Mouse (Mus musculus): ENCODE results near the gene Gm826. TPM values are rescaled to one million over a fixed set of nuclear protein-coding genes. Genes with fewer than 3 reads are reported as not detected.

The Gm826 gene
- polyA plus RNA-seq, 1 experiment from 2014 or later, result 0.28 TPM

DNA sequence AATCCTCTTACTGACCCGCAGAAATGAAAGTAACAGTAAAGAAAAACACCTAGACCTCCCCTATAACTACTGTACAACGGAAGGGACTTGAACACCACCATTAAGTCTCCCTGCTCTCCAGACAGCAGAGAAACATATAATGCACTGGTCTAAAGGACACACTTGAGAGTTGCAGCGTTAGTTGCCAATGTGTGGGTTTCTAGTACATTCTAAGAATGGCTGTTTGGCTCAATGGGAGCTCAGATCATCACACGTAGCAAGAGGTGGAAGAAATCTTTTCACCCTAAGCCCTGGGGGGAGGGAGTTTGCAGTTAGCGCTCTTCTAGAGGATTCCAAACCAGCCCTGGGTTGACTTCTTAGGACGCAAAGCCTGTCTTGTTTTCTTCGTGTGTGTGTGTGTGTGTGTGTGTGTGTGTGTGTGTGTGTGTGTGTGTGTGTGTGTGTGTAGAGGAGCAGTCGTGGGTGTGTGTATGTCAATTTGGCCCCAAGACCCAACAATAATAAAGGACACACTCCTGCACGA lies 30.2 kb upstream of the Gm826 start:
- DNase-seq (ENCODE audit: low spot score), result no peak
- Histone ChIP-seq H3K27me3 (ENCODE audit: low read depth, poor library complexity, severe bottlenecking) (peaks cover 88% of the 10 kb centered on the region), H3K4me3 (peak overlapping the region; percentile 67), H3K9me3 (replicated peaks) (no peaks in the 10 kb centered on the region), H3K36me3 (no peaks in the 10 kb centered on the region), H3K27ac (no peak overlapping the region), H3K4me1 (peaks cover 58% of the 10 kb centered on the region)
- WGBS, result 1% methylated on average over 8 of the region's 9 CpGs

DNA sequence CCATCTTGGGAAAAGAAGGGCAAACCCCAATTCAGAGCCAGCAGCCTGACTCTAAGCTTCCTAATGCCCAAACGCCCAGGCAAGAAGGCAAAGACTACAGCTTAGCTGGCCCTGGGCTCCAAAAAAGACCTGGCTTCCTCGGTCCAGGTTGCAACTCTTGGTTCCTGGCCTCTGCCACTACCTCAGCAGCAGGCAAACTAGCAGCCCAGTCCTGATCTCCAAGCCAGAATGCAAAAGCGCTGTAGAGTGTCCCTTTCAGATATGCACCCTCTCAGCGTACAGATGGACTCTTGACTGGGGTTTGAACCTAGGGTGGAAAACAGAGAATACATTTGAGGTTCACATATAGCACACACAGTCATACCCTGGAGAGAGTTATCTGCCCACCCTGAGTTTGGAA lies 29.2 kb upstream of the Gm826 start:
- Histone ChIP-seq H3K4me3 (no peak overlapping the region), H3K4me1 (peaks cover 55% of the 10 kb centered on the region), H3K27me3 (ENCODE audit: low read depth, poor library complexity, severe bottlenecking) (peaks cover 88% of the 10 kb centered on the region), H3K9me3 (replicated peaks) (no peaks in the 10 kb centered on the region), H3K27ac (no peak overlapping the region), H3K36me3 (no peaks in the 10 kb centered on the region)
- no peak for DNase-seq (ENCODE audit: low spot score)
- WGBS, result 4% methylated on average over 4 of the region's 4 CpGs

DNA sequence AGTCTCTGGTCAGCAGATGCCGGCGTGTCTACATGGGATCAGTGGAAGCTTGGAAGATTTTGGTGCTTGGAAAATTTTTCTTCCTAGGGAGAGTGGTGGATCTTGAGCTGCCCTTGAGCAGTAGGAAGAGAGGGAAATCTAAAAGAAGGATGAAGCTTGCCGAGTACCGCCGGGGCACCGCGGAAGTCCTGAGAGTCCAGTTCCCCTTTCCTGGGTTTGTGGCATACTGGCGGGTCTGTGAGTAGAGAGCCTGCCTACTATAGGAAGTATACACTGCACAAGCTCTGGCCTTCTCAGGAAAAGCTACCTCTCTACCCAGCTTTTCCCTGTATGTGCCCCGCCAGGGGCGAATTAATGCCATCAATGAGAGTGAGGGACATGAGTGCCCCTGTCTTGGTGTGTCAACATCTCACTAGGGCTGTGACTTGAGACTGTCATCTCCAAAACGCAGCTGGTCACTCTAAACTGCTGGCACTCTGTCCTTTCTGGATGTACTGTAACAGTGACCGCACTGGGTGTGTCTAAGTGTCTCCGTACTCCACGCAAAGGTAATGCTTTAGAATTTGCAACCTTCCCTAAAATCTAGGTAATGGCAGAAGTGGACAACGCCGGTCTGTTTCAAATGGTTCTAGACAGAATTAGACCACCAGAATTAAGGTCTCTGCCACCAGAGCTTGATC lies 27.6 kb upstream of the Gm826 start:
- peaks cover 52% of the 10 kb centered on the region for H3K4me1 ChIP-seq
- 3% methylated on average over 16 of the region's 16 CpGs for WGBS
- no peaks in the 10 kb centered on the region for H3K9me3 ChIP-seq (replicated peaks)
- H3K27ac ChIP-seq, result no peak overlapping the region
- H3K36me3 ChIP-seq, result no peaks in the 10 kb centered on the region
- H3K27me3 ChIP-seq (ENCODE audit: low read depth, poor library complexity, severe bottlenecking), result peaks cover 98% of the 10 kb centered on the region
- DNase-seq (ENCODE audit: low spot score), result no peak
- H3K4me3 ChIP-seq, result no peak overlapping the region

DNA sequence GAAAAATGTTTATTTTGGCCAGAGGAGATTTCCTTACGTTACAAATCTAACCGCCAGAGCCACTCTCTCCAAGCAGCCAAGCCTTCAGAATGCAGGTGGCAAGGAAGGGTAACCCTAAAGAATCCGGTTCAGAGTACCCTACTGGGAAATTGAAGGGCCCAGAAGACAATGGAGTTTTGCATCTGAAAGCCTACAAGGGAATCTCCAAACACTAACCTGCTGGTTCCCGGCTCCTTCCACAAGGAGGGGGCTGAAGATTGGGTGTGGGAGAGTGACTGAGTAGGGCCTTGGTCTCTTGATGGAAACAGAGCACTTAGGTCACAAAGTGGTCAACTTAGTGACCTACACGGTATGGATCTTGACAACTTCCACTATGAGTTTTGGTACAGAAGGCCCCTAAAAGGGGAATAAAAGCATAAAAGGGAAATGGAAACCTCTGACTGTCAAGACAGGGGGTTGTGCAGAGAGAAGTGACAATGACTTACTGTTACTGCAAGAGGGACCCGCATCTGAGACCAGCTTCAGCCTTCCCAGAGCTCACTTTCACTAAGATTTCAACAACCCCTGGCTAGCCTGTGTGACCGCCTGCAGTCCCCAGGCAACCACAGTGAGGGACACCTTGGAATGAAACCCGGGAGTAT lies 26.4 kb upstream of the Gm826 start:
- 4% methylated on average over 8 of the region's 8 CpGs for WGBS
- H3K27me3 ChIP-seq (ENCODE audit: low read depth, poor library complexity, severe bottlenecking), result peaks cover 94% of the 10 kb centered on the region
- H3K36me3 ChIP-seq, result no peaks in the 10 kb centered on the region
- H3K4me1 ChIP-seq, result peaks cover 40% of the 10 kb centered on the region
- no peaks in the 10 kb centered on the region for H3K9me3 ChIP-seq (replicated peaks)
- DNase-seq (ENCODE audit: low spot score), result no peak
- no peak overlapping the region for H3K27ac ChIP-seq
- H3K4me3 ChIP-seq, result no peak overlapping the region

DNA sequence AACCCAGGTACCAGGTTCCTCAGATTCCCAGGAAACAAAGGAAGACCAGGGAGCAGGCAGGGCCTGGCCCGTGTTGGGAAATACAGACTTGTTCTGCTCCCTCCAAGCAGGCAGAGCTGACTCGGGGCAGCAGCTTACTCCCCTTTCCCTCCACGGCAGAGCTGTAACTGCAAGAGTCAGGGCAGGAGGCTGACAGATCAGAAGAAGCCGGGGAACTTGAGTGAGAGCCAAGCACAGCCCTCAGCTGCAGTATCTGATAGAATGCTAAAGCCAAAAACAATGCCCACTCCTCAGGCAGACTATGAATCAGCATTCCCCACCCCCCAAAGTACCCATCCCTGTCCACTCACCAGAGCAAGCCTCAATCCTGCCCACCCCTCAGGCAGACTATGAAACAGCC lies 24.9 kb upstream of the Gm826 start:
- Histone ChIP-seq H3K27me3 (ENCODE audit: low read depth, poor library complexity, severe bottlenecking) (peaks cover 84% of the 10 kb centered on the region), H3K36me3 (no peaks in the 10 kb centered on the region), H3K9me3 (replicated peaks) (no peaks in the 10 kb centered on the region), H3K4me1 (peaks cover 28% of the 10 kb centered on the region), H3K27ac (no peak overlapping the region), H3K4me3 (no peak overlapping the region)
- DNase-seq (ENCODE audit: low spot score), result no peak
- 5% methylated on average over 4 of the region's 4 CpGs for WGBS

DNA sequence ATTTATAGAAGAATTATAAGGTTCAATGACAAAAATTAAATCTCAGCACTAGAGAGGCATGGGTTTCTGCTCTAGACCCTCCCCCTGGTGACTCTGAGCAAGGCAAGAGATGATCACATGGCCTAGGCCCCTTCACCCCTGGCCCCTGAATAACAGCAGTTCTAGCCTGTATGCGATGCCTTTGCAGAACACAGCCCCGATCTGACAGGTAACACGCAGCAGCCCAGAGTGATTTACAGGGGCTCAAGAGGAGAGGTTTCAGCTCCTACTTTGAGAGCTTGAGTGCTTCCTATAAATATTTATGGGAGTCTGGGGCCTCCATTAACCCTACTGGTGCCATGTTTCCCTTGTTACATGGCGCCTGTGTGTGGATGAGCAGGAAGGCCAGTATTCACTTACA lies 23.5 kb upstream of the Gm826 start:
- Histone ChIP-seq H3K27ac (no peak overlapping the region), H3K4me3 (no peak overlapping the region), H3K4me1 (peaks cover 42% of the 10 kb centered on the region), H3K27me3 (ENCODE audit: low read depth, poor library complexity, severe bottlenecking) (peaks cover 70% of the 10 kb centered on the region), H3K36me3 (no peaks in the 10 kb centered on the region), H3K9me3 (replicated peaks) (no peaks in the 10 kb centered on the region)
- WGBS, result 28% methylated on average over 4 of the region's 4 CpGs
- no peak for DNase-seq (ENCODE audit: low spot score)

DNA sequence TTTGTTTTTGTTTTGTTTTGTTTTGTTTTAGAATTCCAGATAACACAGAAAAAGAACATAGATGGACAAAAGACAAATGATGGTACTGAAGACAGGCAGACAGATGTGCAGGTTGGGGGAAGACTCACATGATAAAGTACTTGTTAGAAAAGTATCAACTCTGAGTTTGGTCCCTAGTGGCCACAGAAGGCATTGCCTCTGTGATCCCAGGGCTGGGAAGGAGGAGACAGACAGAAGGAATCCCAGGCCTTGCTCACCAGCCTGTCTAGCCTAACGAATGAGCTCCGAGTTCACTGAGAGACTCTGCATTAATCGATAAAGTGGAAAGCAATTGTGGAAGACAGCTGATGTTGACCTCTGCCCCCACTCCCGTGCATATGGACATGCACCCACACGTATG lies 22.2 kb upstream of the Gm826 start:
- Histone ChIP-seq H3K4me1 (peaks cover 47% of the 10 kb centered on the region), H3K4me3 (no peak overlapping the region), H3K27ac (no peak overlapping the region), H3K9me3 (replicated peaks) (no peaks in the 10 kb centered on the region), H3K36me3 (no peaks in the 10 kb centered on the region), H3K27me3 (ENCODE audit: low read depth, poor library complexity, severe bottlenecking) (peaks cover 61% of the 10 kb centered on the region)
- 50% methylated on average over 5 of the region's 5 CpGs for WGBS
- DNase-seq (ENCODE audit: low spot score), result no peak

DNA sequence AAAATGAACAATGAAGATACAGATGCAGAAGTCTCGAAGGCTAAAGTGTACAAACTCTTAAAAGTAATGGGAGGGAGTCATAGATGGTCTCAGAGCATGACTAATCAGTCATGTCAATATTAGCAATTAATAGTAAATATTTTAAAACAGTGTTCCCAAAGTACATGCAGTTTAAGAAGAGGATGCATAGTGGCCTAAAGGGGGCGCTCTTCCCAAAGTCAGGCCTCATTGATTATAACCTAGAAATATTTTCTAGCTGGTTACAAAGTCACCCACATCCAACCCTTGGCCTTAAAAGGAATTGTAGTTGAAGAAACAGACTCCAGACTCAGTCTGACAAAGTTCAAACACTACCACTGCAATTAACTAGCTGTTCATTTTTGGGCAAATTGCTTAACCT lies 20.4 kb upstream of the Gm826 start:
- H3K4me1 ChIP-seq, result peaks cover 58% of the 10 kb centered on the region
- no peaks in the 10 kb centered on the region for H3K9me3 ChIP-seq (replicated peaks)
- WGBS, result 61% methylated on average over 2 of the region's 2 CpGs
- H3K36me3 ChIP-seq, result no peaks in the 10 kb centered on the region
- no peak overlapping the region for H3K27ac ChIP-seq
- H3K27me3 ChIP-seq (ENCODE audit: low read depth, poor library complexity, severe bottlenecking), result peaks cover 43% of the 10 kb centered on the region
- DNase-seq (ENCODE audit: low spot score), result no peak
- H3K4me3 ChIP-seq, result no peak overlapping the region

DNA sequence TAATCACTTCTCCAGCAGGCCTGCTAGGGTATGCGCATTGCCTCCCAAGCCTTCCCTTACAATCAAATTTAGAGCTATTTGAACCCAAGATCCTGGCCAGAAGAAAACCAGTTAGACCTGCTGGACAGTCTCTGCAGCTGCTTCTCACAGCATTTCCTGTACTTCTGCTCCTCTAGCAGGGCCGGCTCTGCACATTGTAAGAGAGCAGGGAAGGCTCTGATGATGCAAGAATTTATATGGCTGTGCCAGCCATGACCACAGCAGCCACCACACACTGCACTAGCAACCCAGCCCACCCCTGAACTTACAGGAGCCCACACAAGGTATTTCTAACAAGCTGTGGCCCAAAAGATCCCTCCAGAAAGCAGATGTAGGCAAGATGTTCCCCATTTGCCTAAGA lies 19.6 kb upstream of the Gm826 start:
- 0 out of 2 replicates have a peak overlapping the region, but pooled peaks have one; percentile 9 for H3K27ac ChIP-seq
- DNase-seq (ENCODE audit: low spot score), result no peak
- H3K9me3 ChIP-seq (replicated peaks), result no peaks in the 10 kb centered on the region
- H3K27me3 ChIP-seq (ENCODE audit: low read depth, poor library complexity, severe bottlenecking), result peaks cover 36% of the 10 kb centered on the region
- peaks cover 60% of the 10 kb centered on the region for H3K4me1 ChIP-seq
- no peak overlapping the region for H3K4me3 ChIP-seq
- WGBS, result 44% methylated on average over 2 of the region's 2 CpGs
- no peaks in the 10 kb centered on the region for H3K36me3 ChIP-seq

DNA sequence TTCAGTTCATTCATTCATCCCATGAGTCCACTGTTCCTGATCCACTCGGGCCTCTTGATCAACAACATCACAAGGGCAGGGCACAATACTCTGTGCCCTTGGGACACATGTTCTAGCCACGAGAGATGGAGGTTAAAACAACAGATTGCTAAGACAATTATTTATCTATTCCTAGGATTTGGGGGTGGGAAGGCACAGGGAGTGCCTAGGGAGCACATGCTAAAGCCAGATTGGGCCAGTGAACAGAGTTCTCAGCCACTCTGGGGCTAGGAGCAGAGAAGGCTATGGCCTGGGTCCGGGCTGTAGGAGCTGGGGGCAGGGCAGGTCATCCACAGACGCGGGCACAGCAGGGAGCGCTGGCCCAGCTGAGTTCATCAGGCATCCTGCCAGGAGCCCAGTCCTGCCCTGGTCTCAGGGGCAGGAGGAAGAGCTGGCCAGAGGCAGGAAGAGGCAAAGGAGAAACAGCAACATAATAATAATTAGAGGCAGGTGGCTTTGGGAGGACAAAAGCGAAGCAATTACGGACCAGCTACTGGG lies 17.1 kb upstream of the Gm826 start:
- H3K4me1 ChIP-seq, result peaks cover 60% of the 10 kb centered on the region
- peaks cover 12% of the 10 kb centered on the region; the same call in 1 of the 2 replicates for H3K27me3 ChIP-seq (ENCODE audit: low read depth, poor library complexity, severe bottlenecking)
- DNase-seq (ENCODE audit: low spot score), result no peak
- H3K4me3 ChIP-seq, result no peak overlapping the region
- 30% methylated on average over 8 of the region's 8 CpGs for WGBS
- H3K27ac ChIP-seq, result 0 out of 2 replicates have a peak overlapping the region, but pooled peaks have one; percentile 27
- no peaks in the 10 kb centered on the region for H3K36me3 ChIP-seq
- H3K9me3 ChIP-seq (replicated peaks), result no peaks in the 10 kb centered on the region

DNA sequence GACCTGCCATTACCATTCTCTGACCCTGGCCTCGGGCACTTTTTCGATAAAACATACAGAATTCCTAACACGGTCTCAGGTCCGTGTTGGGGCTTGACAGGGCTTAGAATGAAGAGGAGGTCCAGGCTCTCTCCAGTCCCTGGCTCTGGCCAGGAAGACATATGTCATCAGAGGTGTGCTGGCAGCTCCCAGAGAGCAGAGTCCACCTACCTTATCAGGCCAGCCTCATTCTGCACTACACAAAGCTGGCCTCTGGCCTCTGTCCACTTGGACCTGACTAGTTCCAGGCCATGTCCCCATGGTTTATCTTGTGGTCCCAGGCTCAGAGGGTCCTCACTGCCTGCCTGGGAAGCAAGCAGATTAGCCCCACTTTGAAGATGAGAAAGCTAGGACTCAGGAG lies 15.6 kb upstream of the Gm826 start:
- no peak overlapping the region for H3K4me3 ChIP-seq
- 59% methylated on average over 4 of the region's 4 CpGs for WGBS
- no peak for DNase-seq (ENCODE audit: low spot score)
- peak overlapping the region; percentile 73 for H3K27ac ChIP-seq
- no peaks in the 10 kb centered on the region for H3K9me3 ChIP-seq (replicated peaks)
- H3K36me3 ChIP-seq, result no peaks in the 10 kb centered on the region
- 0 out of 2 replicates have a peak, but pooled peaks cover 8% of the 10 kb centered on the region for H3K27me3 ChIP-seq (ENCODE audit: low read depth, poor library complexity, severe bottlenecking)
- peaks cover 60% of the 10 kb centered on the region for H3K4me1 ChIP-seq

DNA sequence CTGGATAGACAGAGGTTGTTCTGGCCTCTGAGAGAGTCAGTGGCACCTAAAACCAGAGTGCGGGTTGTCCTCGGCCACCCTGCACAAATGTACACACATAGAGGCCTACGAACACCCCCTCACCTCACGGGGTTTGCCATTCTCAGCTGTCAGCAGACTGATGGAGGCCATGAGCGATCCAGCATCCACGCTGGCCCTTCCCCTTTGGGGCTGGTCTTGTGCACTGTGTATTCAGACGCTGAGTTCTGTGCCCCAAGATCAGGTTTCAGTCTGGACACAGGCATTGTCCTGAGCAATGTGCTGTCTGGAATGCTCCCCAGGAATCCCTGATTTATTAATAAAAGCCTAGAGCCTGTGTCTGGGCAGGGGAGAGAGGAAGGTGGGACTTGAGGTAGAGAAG lies 14.8 kb upstream of the Gm826 start:
- no peaks in the 10 kb centered on the region for H3K36me3 ChIP-seq
- peaks cover 60% of the 10 kb centered on the region for H3K4me1 ChIP-seq
- H3K27ac ChIP-seq, result peak overlapping the region; percentile 73
- peak; percentile 62 for DNase-seq (ENCODE audit: low spot score)
- H3K9me3 ChIP-seq (replicated peaks), result no peaks in the 10 kb centered on the region
- H3K27me3 ChIP-seq (ENCODE audit: low read depth, poor library complexity, severe bottlenecking), result 0 out of 2 replicates have a peak, but pooled peaks cover 8% of the 10 kb centered on the region
- H3K4me3 ChIP-seq, result no peak overlapping the region
- WGBS, result 35% methylated on average over 7 of the region's 7 CpGs

DNA sequence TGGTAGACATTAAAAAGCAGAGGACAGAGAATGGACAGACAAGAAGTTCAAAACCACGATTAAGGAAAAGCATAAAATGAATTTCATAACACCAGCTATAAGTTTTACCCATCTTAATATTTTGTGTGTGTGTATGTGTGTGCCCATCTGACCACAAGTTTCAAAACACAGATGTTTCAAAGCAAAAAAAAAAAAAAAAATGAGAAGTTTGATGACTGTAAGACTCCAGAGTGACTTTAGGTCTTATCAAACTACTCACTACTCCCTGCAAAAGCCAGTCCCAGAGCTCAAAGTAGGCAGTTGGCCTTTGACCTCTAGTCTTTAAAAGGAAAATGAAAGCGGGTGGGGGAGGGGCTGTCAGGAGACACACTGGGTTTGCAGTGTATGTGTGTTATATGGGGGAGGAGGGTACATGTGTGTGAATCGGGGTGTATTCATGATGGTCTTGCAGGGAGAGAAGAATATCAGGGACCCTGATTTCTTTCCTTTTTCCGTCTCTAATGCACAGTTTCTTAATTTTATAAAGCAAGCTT lies 14.2 kb upstream of the Gm826 start:
- Histone ChIP-seq H3K27ac (peak overlapping the region; percentile 73; the same call in 1 of the 2 replicates), H3K36me3 (no peaks in the 10 kb centered on the region), H3K4me1 (peaks cover 55% of the 10 kb centered on the region), H3K27me3 (ENCODE audit: low read depth, poor library complexity, severe bottlenecking) (0 out of 2 replicates have a peak, but pooled peaks cover 8% of the 10 kb centered on the region), H3K4me3 (no peak overlapping the region), H3K9me3 (replicated peaks) (no peaks in the 10 kb centered on the region)
- no peak for DNase-seq (ENCODE audit: low spot score)
- WGBS, result 52% methylated on average over 4 of the region's 4 CpGs
